Mouse (Mus musculus): ENCODE measurements around the gene Stag1. TPM values are rescaled to one million over a fixed set of nuclear protein-coding genes. Genes with fewer than 3 reads are reported as not detected.

Stag1 gene
- total RNA-seq, 2 experiments from 2014 or later = 76.5 to 102 TPM

DNA sequence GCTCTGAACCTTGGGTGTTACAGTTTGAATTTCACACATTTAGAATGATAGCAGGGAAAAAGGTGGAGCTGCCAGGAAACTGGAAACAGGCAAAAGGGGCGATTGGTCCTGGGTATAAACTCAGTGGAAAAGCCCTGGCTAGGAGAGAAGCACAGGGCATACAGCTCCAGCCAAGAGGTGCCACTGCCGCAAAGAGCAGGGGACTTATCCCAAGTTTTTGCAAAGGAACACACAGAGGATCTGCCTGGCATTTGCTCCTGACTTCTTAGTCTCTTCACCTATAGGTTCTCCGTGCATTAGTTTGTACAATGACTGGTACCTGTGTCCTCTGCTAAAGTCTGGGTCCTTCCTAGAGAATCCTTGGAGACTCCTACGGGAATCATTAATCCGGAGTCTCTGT is 5.6 kb downstream of the Stag1 start:
- ATAC-seq (ENCODE audit: poor library complexity, severe bottlenecking) = no peak

DNA sequence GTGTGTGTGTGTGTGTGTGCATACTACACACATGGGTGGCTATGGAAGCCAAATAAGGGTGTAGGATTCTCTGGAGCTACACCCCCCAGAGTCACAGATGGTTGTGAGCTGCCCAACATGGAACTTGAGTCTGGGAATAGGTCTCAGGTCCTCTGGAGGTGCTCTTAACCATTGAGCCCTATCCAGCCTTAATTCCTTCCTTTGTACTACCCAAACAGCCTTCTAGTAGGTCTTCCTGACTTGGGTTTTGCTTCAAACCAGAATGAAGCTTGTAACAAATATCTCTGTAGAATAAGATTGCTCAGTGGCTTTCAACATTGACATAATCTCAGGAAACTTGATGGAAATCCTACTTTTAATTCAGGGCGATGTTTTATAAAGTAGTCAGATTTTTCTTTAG is 7.9 kb downstream of the Stag1 start:
- ATAC-seq (ENCODE audit: poor library complexity, severe bottlenecking) = no peak

DNA sequence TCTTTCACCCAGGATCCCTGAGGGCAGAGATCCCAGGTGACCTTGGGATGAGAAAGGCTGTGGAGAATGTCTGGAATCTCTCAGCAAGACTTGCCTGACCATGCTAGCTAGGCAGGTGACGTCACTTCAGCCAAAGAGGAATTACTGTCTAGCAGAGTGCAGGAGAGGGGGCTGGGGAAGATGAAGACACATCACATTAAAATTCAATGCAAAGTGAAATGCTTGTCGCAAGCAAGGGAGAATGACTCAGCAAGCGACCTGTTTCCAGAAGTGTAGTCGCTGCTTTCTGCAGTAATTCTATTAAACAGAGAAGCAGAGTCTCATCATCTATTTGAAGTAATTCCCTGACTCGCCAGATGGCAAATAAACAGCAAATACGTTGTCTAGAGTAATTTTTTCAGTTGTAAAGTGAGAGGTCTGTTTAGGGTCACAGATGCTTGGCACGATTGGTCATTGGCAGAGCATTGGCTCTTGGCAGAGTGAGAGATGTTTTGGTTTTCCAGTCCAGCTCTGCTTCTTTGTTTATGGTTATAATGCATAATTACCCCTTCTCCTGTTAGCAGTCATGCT is 8.5 kb downstream of the Stag1 start:
- no peak for ATAC-seq (ENCODE audit: poor library complexity, severe bottlenecking)

DNA sequence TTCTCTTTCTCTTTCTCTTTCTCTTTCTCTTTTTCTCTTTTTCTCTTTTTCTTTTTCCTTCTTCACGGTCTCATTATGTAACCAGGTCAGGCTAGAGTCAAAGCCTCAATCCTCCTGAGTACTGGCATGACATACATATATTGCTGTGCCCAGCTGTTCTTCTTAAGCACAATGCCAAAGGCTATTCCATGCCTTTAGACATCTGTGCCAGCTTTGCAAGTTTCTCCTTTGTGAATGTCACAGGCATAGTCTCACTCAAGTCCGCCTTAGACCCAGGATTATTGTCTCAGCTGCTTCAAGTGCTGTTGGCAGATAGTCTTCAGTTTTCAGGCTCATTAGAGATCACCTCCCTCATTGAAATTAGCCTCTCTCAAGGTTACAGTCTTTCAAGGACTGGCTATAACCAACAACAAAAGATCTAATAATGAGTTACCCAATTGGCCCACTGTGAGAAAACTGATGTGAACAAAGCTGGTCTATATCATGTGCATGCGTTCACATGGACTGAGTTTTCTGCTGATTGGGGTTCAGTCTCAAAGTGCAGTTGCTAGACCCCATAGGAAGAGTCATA is 16.0 kb downstream of the Stag1 start:
- no peak for ATAC-seq (ENCODE audit: poor library complexity, severe bottlenecking)

DNA sequence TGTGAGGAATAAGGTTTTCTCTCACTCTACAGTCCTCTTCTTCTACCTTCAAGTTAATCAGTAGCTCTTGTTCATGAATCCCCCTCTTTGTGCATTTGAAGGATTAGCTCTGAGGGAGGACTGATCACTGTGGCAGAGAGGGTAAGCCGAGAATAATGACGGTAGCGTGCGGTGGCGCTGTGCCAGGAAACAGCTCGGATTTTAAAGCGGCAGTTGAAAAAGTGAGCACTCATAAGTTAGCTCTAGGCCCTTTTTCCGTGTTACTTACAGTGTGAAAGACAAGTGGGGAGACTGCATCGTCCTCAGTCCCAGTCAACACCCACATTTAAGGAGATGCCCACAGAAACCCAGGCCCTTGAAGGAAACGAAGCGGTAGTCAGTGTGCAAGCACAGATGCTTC is 19.3 kb downstream of the Stag1 start:
- no peak for ATAC-seq (ENCODE audit: poor library complexity, severe bottlenecking)

DNA sequence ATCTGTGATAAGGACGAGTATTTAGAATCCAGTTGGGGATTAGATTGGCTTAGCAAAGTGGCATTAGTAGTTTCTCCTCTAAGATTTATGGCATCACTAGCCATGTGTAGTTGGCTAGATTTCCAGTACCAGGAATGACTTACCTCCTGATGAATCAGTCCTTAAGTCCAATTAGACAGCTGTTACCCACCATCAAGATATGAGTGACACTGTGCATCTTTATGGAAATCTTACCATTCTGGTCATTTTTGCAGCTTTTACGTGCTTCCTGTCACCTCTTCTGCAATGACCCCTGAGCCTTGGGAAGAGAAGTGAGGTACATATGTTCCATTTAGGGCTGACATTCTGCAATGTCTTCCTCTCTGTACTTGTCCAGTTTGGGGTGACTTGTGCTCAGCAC is 28.7 kb downstream of the Stag1 start:
- ATAC-seq (ENCODE audit: poor library complexity, severe bottlenecking) = no peak

DNA sequence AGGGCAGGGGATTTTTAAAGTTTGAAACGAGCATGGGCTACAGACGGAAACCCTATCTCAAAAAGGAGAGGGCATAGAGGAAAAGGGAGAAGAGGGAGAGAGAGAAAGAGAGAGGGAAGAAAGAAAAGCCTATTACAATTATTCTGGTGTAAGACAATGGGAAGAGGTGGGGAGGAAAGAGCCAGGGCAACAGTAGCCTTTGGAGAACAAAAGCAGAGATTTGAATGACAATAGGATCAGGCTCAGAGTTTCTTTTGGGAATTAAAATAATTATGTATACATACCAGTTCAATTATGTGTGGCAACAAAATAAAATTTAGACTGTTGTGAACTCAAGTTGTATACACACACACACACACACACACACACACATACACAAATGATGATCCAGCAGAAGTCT is 43.2 kb downstream of the Stag1 start:
- ATAC-seq (ENCODE audit: poor library complexity, severe bottlenecking) = no peak

DNA sequence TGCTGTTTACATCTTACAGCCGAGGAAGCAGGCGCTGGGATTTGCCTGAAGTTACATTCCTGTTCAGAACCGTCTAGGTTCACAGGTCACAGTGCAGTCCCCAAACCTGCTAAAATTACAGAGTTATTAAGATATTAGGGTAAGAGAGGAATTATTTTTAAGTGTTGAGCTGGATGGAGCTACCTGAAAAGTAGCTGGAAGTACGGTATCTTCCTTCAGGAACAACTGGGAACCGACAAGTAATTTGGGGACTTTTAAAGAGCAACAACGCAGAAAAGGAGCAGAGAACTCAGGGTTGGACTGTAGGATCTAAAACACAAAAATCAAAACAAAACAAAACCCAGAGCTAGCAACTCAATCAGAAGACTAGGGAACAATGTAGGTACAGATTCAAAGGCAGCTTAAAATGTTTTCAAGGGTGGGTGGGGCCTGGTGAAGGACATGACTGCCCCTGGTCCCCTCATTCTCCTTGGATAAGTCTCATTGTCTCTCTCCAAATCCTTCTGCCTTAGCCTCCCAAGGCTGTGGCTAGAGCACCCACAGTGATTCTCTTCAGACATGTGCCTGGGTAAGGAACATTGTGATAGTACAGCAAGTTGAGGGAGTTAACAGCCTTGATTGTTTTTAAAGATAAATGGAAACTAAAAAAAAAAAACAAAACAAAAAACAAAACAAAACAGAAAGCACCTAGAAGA is 43.9 kb downstream of the Stag1 start:
- ATAC-seq (ENCODE audit: poor library complexity, severe bottlenecking) = no peak

DNA sequence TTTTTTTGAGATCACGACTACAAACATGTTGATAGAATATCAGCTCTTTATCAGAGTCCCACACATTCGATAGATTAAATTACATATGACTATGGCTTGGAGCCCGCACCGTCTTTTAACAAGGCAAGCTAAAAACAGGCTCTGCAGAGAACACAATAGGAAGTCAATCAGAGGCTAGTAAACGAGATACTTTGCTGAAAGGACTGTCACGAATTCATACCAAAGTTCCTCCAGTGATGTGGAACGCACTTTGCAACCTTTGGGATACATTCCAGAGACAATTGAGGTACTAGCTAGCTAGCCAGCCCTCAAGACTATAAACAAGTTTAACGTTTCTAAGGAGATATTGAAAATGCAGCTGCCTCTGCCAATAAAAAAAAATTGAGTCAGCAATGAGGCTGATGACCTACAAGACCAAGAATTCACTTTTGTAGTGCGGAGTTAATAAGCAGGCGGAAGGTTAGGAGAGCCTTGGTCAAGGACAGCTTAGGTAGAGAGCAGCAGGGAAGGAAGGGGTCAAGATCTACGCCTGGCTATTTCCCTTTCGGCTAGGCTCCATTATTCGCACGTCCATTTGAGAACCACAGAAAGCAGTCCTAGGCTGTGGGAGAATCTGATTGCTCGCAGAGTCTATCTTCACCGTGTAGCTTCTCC is 44.7 kb downstream of the Stag1 start:
- ATAC-seq (ENCODE audit: poor library complexity, severe bottlenecking) = no peak

DNA sequence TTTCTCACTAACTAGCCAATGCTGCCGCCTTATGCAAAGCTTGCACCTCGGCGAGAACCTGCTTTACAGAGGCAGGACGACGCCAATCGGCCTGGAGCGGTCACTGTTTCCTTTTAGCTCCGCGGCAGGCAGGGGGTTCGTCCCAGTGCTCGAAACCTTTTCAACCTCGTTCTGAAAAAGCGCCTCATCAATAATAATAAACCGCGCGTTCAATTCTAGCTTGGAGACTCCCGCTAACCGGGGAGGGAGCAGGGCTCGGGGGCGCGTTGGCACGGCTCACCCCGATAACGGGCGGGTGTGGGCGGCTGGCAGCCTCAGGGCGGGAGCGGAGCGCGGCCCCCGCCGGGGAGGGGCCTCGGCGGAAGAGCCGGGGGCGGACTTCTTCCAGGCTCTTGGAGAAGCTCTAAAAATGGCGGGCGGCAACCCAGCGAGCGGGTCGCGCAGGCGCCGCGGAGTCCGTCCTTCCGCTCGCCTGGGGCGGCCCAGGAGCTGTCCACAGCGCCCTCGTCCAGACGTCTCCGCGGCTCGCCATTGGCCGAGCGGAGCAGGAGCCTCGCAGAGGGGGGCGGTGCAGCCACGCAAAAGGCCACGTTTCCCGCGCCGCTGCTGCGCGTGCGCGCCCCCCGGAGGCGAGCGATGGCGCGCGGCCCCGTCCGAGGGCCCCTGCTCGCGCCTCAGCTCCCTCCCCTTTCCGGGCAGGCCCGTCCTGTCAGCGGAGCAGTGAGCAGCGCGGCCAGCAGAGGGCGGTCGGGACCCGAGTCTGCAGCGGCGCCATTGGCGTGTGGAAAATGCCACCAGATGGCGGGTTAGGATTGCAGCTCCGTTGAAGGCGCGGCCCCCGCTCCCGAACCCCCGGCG is 45.5 kb downstream of the Stag1 start:
- ATAC-seq (ENCODE audit: poor library complexity, severe bottlenecking) = peak; percentile 78

DNA sequence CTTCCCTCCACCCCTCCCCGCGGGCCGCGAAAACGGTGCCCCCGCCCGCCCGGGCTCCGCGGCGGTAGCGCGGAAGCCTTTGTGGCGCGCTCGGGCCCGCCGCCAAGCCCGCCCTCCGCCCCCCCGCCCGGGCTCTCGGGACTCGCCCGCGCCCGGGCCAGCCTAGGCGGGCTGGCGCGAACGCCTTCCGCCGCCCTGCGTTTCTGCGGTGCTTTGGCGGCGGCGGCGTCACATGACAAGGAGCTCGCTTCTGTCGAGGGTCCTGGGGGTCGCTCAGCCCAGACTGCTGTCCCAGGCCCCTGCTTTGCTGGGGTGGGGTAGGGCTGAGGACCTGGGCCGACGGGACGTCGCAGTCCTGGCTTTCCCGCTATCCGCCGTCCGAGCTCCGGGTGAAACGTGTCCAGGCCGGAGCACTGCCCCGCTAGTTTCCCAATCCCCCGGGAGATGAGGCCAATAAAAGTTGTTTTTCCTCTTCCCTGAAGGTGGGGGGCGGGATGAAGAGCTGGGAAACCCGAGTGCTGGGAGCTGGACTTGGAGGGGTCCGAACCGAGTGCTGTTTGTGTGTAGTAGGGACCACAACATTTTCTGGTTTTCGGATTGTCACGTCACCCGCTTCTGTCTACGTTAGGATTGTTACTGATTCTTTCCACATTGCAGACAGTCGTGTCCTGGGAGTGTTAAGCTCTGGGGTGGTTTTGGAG is 46.6 kb downstream of the Stag1 start:
- ATAC-seq (ENCODE audit: poor library complexity, severe bottlenecking) = peak; percentile 26

DNA sequence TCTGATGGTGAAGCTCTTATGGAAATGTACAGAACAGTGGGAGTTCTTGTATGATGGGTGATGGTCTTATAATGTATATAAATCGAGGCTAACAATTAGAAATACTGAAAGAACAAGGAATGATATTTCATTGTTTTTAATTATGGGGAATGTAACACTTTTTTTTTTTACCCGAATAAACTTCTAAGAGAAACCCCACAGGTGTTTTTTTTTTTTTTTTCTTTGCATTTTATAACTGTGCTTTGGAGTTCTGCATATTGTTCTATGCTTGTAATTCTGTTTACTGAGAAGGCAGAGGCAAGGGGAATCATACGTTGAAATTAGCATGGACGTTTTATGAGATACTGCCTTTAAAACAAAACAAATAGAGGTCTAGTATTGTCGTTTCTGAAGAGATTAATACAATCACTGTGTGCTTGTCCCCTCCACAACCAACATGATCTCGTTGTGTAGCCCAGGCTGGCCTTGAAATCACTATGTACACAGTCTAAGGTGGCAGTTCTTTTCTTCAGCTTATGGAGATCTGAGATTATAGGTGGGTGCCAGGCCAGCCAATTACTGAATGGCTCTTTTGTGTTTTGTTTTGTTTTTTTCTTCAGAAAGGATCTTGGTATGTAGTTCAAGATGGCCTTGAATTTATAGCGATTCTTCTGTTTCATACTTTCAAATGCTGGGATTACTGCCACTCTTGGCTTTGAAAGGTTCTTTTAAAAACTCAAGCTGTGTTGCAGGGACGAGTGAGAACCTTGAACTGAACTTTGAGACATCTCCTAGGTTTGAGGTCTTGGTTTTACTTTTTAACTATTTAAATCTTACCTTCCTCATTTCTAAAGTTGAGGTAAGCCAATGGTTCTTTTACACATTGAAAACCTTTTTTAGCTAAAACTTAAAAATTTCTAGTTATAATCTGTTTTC is 47.7 kb downstream of the Stag1 start:
- no peak for ATAC-seq (ENCODE audit: poor library complexity, severe bottlenecking)

DNA sequence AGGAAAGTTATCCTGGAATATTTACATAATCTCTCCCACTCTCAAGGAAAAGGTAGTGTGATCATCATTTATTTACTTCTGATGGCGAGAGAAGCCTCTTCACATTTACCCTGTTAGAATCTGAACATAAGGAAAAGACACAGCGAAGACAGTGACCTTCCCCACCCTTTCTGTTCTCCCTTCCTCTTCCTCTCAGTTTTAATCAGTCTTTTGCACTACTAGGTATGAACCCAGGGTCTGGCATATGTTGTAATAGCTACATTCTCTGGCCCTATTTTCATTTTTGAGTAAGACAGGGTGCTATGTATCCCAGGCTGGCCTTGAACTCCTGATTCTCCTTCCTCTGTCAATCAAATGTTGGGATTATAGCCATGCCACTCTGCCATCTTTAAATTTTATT is 48.7 kb downstream of the Stag1 start:
- ATAC-seq (ENCODE audit: poor library complexity, severe bottlenecking) = no peak

DNA sequence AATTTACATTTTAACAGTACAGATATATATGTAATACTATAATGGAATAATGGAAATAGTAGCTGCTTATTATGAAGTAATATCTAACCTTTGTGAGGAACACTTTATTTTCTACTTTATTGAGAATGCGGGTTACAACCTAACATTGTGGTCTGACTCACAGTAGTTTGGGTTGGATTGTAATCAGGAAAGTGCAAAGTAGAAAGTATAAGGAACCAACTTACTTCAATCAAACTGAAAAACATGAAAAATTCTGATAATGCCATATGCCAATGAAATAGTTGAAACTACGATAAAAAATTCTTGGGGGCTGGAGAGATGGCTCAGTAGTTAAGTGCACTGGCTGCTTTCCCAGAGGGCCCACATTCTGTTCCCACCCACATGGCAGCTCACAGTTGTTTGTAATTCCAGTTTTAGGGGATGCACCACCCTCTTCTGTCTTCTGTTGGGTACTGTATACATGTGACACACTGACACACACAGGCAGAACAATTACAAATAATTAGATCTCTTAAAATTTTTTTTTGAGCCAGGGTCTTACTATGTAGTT is 50.3 kb downstream of the Stag1 start:
- no peak for ATAC-seq (ENCODE audit: poor library complexity, severe bottlenecking)

DNA sequence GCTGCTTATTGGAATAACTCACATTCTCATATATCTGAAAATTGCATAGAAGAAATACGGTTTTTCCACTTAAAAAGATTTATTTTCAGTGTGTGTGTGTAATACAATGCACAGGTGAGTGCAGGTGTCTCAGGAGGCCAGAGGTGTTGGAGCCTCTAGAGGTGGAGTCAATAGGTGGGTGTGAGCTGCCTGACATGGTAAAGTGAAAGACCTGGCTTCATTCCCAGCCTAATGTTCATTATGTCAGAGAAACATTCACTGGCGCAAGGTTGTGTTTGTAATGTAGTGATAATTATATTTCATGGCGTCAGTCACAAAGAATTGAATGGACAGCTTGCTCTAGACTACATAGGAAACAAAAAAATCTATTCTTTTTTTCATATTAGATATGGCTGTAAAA is 56.5 kb downstream of the Stag1 start:
- no peak for ATAC-seq (ENCODE audit: poor library complexity, severe bottlenecking)

DNA sequence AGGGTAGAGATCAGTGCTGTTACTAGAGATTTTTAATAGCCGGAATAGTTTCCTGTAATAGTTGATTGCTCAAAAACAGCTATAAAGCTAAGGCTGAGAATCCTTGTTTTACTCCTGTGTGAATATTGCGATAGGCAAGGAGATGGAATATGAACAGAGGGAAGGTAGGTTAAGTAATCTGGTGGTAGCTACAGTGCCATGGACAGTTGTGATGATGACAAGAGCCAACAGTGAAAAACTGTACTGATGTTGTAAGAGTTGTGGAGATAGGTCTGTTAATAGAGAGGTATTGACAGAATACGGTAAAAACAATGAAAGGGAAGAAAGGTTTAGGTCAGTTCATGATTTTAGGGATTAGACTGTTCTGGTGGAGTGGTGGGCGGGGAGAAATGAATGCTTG is 58.5 kb downstream of the Stag1 start:
- ATAC-seq (ENCODE audit: poor library complexity, severe bottlenecking) = no peak

DNA sequence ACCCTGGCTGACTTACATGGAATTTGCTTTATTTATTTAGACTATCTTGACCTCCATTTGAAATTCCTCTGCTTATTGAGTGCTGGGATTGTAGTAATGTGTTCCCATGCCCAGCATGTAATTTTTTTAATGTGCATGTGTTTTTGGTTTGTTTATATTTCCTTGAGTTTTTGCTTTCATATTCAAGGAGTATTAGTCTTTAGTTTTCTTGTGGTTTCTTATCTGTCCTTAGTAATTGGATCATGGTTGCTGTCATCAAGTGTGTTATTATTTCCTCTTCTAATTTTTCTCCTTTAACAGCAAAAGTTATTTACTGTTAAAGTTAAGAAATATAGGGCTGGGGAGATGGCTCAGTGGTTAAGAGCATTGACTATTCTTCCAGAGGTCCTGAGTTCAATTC is 63.0 kb downstream of the Stag1 start:
- ATAC-seq (ENCODE audit: poor library complexity, severe bottlenecking) = no peak

DNA sequence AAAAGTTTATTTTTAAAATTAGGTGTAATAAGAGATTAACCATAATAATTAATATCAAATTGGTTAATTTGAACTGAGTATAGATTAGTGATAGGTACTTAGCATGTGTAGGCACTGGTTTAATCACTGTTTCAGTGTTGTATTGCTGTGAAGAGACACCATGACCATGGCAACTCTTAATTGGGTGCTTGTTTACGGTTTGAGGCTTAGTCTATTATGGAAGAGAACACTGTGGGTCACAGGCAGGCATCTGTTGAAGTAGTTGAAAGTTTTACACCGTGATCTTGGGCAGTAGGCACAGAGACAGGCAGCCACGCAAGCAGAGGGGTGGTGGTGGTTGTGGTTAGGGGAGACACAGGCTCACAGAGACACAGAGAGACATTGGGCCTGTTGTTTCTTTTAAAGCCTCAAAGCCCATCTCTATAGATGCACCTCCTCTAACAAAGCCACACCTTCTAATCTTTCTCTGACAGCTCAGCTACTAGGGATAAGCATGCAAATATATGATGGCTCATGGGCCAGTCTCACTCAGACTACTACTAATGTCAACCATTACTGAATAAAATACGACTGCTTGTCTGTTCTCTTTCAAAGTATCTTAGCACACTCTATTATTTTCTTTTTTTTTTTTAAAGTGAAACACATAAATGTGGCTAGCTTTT is 66.0 kb downstream of the Stag1 start:
- peak; percentile 12; the same call in 1 of the 2 replicates for ATAC-seq (ENCODE audit: poor library complexity, severe bottlenecking)

DNA sequence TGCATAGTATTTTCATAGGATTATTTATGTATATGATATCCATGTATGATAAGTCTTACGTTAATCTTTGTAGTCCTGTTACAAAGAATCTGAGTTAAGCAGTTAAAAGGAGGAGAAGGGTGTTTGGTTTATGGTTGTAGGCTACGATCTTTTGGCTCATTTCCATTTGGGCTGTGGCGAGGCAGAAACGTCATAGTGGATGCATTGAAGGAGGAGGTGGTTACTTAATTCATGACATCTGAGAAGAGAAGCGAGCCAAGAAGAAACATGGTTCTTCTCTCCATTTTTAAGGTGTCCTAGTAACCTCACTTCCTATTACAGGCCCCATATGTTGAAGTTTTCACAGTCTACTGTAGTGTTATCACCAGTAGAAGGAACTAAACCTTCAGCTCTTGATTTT is 72.6 kb downstream of the Stag1 start:
- no peak for ATAC-seq (ENCODE audit: poor library complexity, severe bottlenecking)
